Mouse (Mus musculus): Measurements from ENCODE around the gene Topors. TPM values are rescaled to one million over a fixed set of nuclear protein-coding genes. Genes with fewer than 3 reads are reported as not detected.
"Not testable (repeated sequence)": the region's sequence is repeated elsewhere in the genome, so short reads cannot be mapped to it uniquely, and the experiment has no call there.

Gene Topors
- 13.5 and 14.1 TPM in 2 replicates for polyA plus RNA-seq (2015; fragmentation: Nextera tagmentation; extraction: Ambion mirVana)

GRCm38 (mm10) chr4:40269430-40270032, at the start of gene Topors, which contains the start of gene Smim27:
Gene Topors, minus strand, starts transcription at chr4:40269850.
Gene Smim27, plus strand, starts transcription at chr4:40269579.
- WGBS (ENCODE audit: insufficient replicate concordance): under 1% methylated on average over 38 of the region's 38 CpGs
- peaks cover 42% of the 10 kb centered on the region for H3K4me1 ChIP-seq (replicated peaks)
- ATAC-seq (ENCODE audit: insufficient read depth): peak; percentile 89

GRCm38 (mm10) chr4:40317404-40317803, 47.8 kb upstream of the Topors start:
- WGBS (ENCODE audit: insufficient replicate concordance): 63% methylated on average over 3 of the region's 3 CpGs
- Histone ChIP-seq H3K9me3 (replicated peaks) (no peaks in the 10 kb centered on the region), H3K4me1 (replicated peaks) (no peaks in the 10 kb centered on the region), H3K9ac (no peak overlapping the region), H3K27ac (replicated peaks) (no peak overlapping the region), H3K36me3 (replicated peaks) (no peaks in the 10 kb centered on the region), H3K27me3 (no peaks in the 10 kb centered on the region), H3K4me3 (replicated peaks) (no peak overlapping the region), H3K4me2 (no peak overlapping the region)
- no peak for ATAC-seq (ENCODE audit: insufficient read depth)

More at GRCm38 (mm10) chr4:40269430-40270032, at the start of gene Topors, which contains the start of gene Smim27:
- H3K9me3 ChIP-seq (replicated peaks): no peaks in the 10 kb centered on the region
- H3K27ac ChIP-seq (replicated peaks): peak within 1 kb of the TSS; percentile 93
- H3K27me3 ChIP-seq: no peaks in the 10 kb centered on the region
- H3K4me2 ChIP-seq: peak within 1 kb of the TSS; percentile 93
- H3K9ac ChIP-seq: peak within 1 kb of the TSS; percentile 76
- H3K4me3 ChIP-seq (replicated peaks): peak within 1 kb of the TSS; percentile 85
- H3K36me3 ChIP-seq (replicated peaks): peaks cover 33% of the 10 kb centered on the region

GRCm38 (mm10) chr4:40313026-40313425, 43.4 kb upstream of the Topors start:
- Histone ChIP-seq H3K9ac (no peak overlapping the region), H3K9me3 (replicated peaks) (no peaks in the 10 kb centered on the region), H3K27ac (replicated peaks) (no peak overlapping the region), H3K4me1 (replicated peaks) (no peaks in the 10 kb centered on the region), H3K4me2 (no peak overlapping the region), H3K4me3 (replicated peaks) (no peak overlapping the region), H3K27me3 (no peaks in the 10 kb centered on the region), H3K36me3 (replicated peaks) (no peaks in the 10 kb centered on the region)
- no peak for ATAC-seq (ENCODE audit: insufficient read depth)
- 38% methylated on average over 6 of the region's 6 CpGs for WGBS (ENCODE audit: insufficient replicate concordance)

GRCm38 (mm10) chr4:40312213-40312612, 42.6 kb upstream of the Topors start:
- no peak for ATAC-seq (ENCODE audit: insufficient read depth)
- 16% methylated on average over 1 of the region's 1 CpGs for WGBS (ENCODE audit: insufficient replicate concordance)

GRCm38 (mm10) chr4:40310796-40311383, 41.2 kb upstream of the Topors start:
- H3K9ac ChIP-seq: no peak overlapping the region
- no peak overlapping the region for H3K4me3 ChIP-seq (replicated peaks)
- no peak for ATAC-seq (ENCODE audit: insufficient read depth)
- H3K9me3 ChIP-seq (replicated peaks): no peaks in the 10 kb centered on the region
- no peaks in the 10 kb centered on the region for H3K27me3 ChIP-seq
- H3K4me2 ChIP-seq: no peak overlapping the region
- H3K4me1 ChIP-seq (replicated peaks): no peaks in the 10 kb centered on the region
- H3K27ac ChIP-seq (replicated peaks): no peak overlapping the region
- 69% methylated on average over 11 of the region's 11 CpGs for WGBS (ENCODE audit: insufficient replicate concordance)
- no peaks in the 10 kb centered on the region for H3K36me3 ChIP-seq (replicated peaks)

More at GRCm38 (mm10) chr4:40312213-40312612, 42.6 kb upstream of the Topors start:
- no peak overlapping the region for H3K27ac ChIP-seq (replicated peaks)
- H3K27me3 ChIP-seq: no peaks in the 10 kb centered on the region
- H3K4me3 ChIP-seq (replicated peaks): no peak overlapping the region
- H3K36me3 ChIP-seq (replicated peaks): no peaks in the 10 kb centered on the region
- H3K4me1 ChIP-seq (replicated peaks): no peaks in the 10 kb centered on the region
- H3K9me3 ChIP-seq (replicated peaks): no peaks in the 10 kb centered on the region
- no peak overlapping the region for H3K9ac ChIP-seq
- no peak overlapping the region for H3K4me2 ChIP-seq

- Histone ChIP-seq H3K27ac (replicated peaks) (no peak overlapping the region), H3K9ac (no peak overlapping the region), H3K36me3 (replicated peaks) (no peaks in the 10 kb centered on the region), H3K4me1 (replicated peaks) (no peaks in the 10 kb centered on the region), H3K4me3 (replicated peaks) (no peak overlapping the region), H3K9me3 (replicated peaks) (no peaks in the 10 kb centered on the region), H3K27me3 (no peaks in the 10 kb centered on the region), H3K4me2 (no peak overlapping the region)
- no peak for ATAC-seq (ENCODE audit: insufficient read depth)
Measured at GRCm38 (mm10) chr4:40309682-40310081, 40.0 kb upstream of the Topors start.

- Histone ChIP-seq H3K9ac (no peak overlapping the region), H3K4me2 (no peak overlapping the region), H3K4me3 (replicated peaks) (no peak overlapping the region), H3K4me1 (replicated peaks) (peaks cover 4% of the 10 kb centered on the region; the same call in 1 of the 2 replicates), H3K9me3 (replicated peaks) (no peaks in the 10 kb centered on the region), H3K27ac (replicated peaks) (no peak overlapping the region), H3K27me3 (no peaks in the 10 kb centered on the region), H3K36me3 (replicated peaks) (no peaks in the 10 kb centered on the region)
- ATAC-seq (ENCODE audit: insufficient read depth): no peak
- 50% methylated on average over 10 of the region's 10 CpGs for whole genome bisulfite sequencing (ENCODE audit: insufficient replicate concordance)
Measured at GRCm38 (mm10) chr4:40302445-40303125, 32.9 kb upstream of the Topors start.

- WGBS (ENCODE audit: insufficient replicate concordance): 7% methylated on average over 16 of the region's 16 CpGs
- peaks cover 4% of the 10 kb centered on the region; the same call in 1 of the 2 replicates for H3K4me1 ChIP-seq (replicated peaks)
- H3K27me3 ChIP-seq: no peaks in the 10 kb centered on the region
- no peaks in the 10 kb centered on the region for H3K9me3 ChIP-seq (replicated peaks)
- H3K9ac ChIP-seq: no peak overlapping the region
- no peak overlapping the region for H3K4me3 ChIP-seq (replicated peaks)
- H3K27ac ChIP-seq (replicated peaks): no peak overlapping the region
- no peak for ATAC-seq (ENCODE audit: insufficient read depth)
- peak overlapping the region; percentile 42 for H3K4me2 ChIP-seq
- H3K36me3 ChIP-seq (replicated peaks): no peaks in the 10 kb centered on the region
Measured at GRCm38 (mm10) chr4:40301076-40301789, 31.6 kb upstream of the Topors start.

- H3K4me3 ChIP-seq (replicated peaks): no peak overlapping the region
- H3K36me3 ChIP-seq (replicated peaks): no peaks in the 10 kb centered on the region
- no peaks in the 10 kb centered on the region; the same call in 1 of the 2 replicates for H3K9me3 ChIP-seq (replicated peaks)
- no peak overlapping the region for H3K4me2 ChIP-seq
- H3K27me3 ChIP-seq: no peaks in the 10 kb centered on the region
- WGBS (ENCODE audit: insufficient replicate concordance): 20% methylated on average over 5 of the region's 5 CpGs
- no peak for ATAC-seq (ENCODE audit: insufficient read depth)
- no peak overlapping the region for H3K9ac ChIP-seq
- H3K27ac ChIP-seq (replicated peaks): no peak overlapping the region
- H3K4me1 ChIP-seq (replicated peaks): peaks cover 4% of the 10 kb centered on the region; the same call in 1 of the 2 replicates
Measured at GRCm38 (mm10) chr4:40299169-40299568, 29.5 kb upstream of the Topors start.

GRCm38 (mm10) chr4:40291511-40291910, 21.9 kb upstream of the Topors start:
- H3K4me2 ChIP-seq; H3K9ac ChIP-seq; H3K27me3 ChIP-seq; H3K4me1 ChIP-seq (replicated peaks); H3K4me3 ChIP-seq (replicated peaks); H3K9me3 ChIP-seq (replicated peaks); ATAC-seq (ENCODE audit: insufficient read depth); H3K27ac ChIP-seq (replicated peaks); H3K36me3 ChIP-seq (replicated peaks): not testable (repeated sequence)
- WGBS (ENCODE audit: insufficient replicate concordance): 76% methylated on average over 11 of the region's 11 CpGs

- Histone ChIP-seq H3K27me3 (no peaks in the 10 kb centered on the region), H3K4me3 (replicated peaks) (no peak overlapping the region), H3K9me3 (replicated peaks) (0 out of 2 replicates have a peak, but pooled peaks cover 5% of the 10 kb centered on the region), H3K36me3 (replicated peaks) (no peaks in the 10 kb centered on the region), H3K27ac (replicated peaks) (no peak overlapping the region), H3K9ac (no peak overlapping the region), H3K4me2 (no peak overlapping the region), H3K4me1 (replicated peaks) (no peaks in the 10 kb centered on the region)
- WGBS (ENCODE audit: insufficient replicate concordance): 67% methylated on average over 2 of the region's 2 CpGs
- no peak for ATAC-seq (ENCODE audit: insufficient read depth)
Measured at GRCm38 (mm10) chr4:40289046-40289445, 19.4 kb upstream of the Topors start.

All from liver, embryonic 15.5 days (tissue).